Mouse (Mus musculus) G1E (cell line): ENCODE measurements around the gene Myo1c. TPM values are rescaled to one million over a fixed set of nuclear protein-coding genes. Genes with fewer than 3 reads are reported as not detected.

Experiments
- ATAC-seq: 2 replicates; pipeline ENCODE4 v1.8.0; 2016; ENCODE audit warnings: mild to moderate bottlenecking; ENCODE audit not compliant: insufficient number of reproducible peaks, poor library complexity, low FRiP score, severe bottlenecking; ENCODE audit errors: extremely low read depth
- DNase-seq: peaks from one replicate; pipeline ENCODE4 v3.0.0; 2012; ENCODE audit warnings: low spot score
- H3K27me3 ChIP-seq: 2 replicates; pipeline ENCODE4 v1.6.1; 2012; ENCODE audit warnings: mild to moderate bottlenecking, low read length, inconsistent platforms; ENCODE audit not compliant: insufficient read depth
- H3K36me3 ChIP-seq: replicated peaks from 2 replicates; pipeline ENCODE3; 2012; ENCODE audit warnings: mild to moderate bottlenecking, inconsistent platforms
- H3K4me1 ChIP-seq: 2 replicates; pipeline ENCODE4 v1.6.1; 2012; ENCODE audit warnings: low read depth, low read length, inconsistent platforms, mixed read lengths; ENCODE audit not compliant: insufficient read depth
- H3K4me3 ChIP-seq: 2 replicates; pipeline ENCODE4 v1.5.1; 2012; ENCODE audit warnings: low read depth, mild to moderate bottlenecking, inconsistent platforms, low read length, moderate library complexity, mixed read lengths
- H3K9me3 ChIP-seq: replicated peaks from 2 replicates; pipeline ENCODE4 v1.6.1; 2012; ENCODE audit warnings: inconsistent platforms
- CTCF ChIP-seq: IDR thresholded peaks from 2 replicates; pipeline ENCODE4 v1.5.1; 2012; ENCODE audit warnings: low read depth, low read length, inconsistent platforms, mixed read lengths
- GATA1 ChIP-seq: IDR thresholded peaks from 2 replicates; pipeline ENCODE4 v1.6.1; 2012; ENCODE audit warnings: borderline replicate concordance, low read length, inconsistent platforms, mixed read lengths
- GATA2 ChIP-seq: IDR thresholded peaks from 2 replicates; pipeline ENCODE4 v1.6.1; 2012; ENCODE audit warnings: low read depth, low read length, inconsistent platforms, borderline replicate concordance
- POLR2AphosphoS5 ChIP-seq: IDR thresholded peaks from 2 replicates; pipeline ENCODE4 v1.6.1; 2012; ENCODE audit warnings: low read depth, low read length, inconsistent platforms; ENCODE audit not compliant: insufficient replicate concordance
- TAL1 ChIP-seq: conservative IDR thresholded peaks from 2 replicates; pipeline ENCODE4 v1.6.1; 2012; ENCODE audit warnings: low read depth, low read length, inconsistent platforms, mixed read lengths
- polyA plus RNA-seq: library from polyadenylated mRNA; stranded (reverse); fragments of >175 nt; gene quantifications from 2 replicates; pipeline ENCODE4 v1.2.3, GENCODE M21; 2012
- total RNA-seq, 2 experiments: library from RNA; stranded (forward) in 1 of 2; stranded (reverse) in 1 of 2; fragments of 200-1000 nt in 1 of 2; fragments of >200 nt in 1 of 2; fragmentation: Nextera tagmentation in 1 of 2; gene quantifications; 2 replicates each; pipeline ENCODE4 v1.2.3; 2014 to 2017

Myo1c gene
- 29.3 and 35.0 TPM in 2 replicates for total RNA-seq (2014; fragmentation: Nextera tagmentation)
- 23.2 and 24.0 TPM in 2 replicates for total RNA-seq (2017)
- polyA plus RNA-seq: 25.6 and 38.6 TPM in 2 replicates

DNA sequence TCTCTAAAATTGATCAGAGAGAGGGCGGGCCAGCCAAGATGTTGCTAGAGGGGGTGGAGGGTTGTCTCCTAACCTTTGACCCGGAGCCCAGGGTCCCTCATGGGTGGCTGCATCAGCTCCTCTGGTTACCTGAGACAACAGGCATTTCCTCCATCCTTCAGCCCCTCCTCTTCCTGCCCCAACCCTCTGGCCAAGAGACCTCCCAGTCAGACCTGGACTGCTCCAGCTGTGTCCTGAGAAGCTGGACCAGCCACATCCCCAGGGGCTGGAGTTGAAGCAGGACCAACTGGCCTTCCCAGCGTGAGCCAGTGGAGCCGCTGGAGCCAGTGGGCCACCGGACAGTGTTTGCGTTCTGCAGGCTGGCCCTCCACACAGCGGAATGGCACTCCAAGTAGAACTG, at the start of gene Myo1c:
TSS of gene Myo1c (plus strand) at position 194 of the 400 bp plus-strand sequence.
- peaks cover 59% of the 10 kb centered on the region for H3K4me1 ChIP-seq

DNA sequence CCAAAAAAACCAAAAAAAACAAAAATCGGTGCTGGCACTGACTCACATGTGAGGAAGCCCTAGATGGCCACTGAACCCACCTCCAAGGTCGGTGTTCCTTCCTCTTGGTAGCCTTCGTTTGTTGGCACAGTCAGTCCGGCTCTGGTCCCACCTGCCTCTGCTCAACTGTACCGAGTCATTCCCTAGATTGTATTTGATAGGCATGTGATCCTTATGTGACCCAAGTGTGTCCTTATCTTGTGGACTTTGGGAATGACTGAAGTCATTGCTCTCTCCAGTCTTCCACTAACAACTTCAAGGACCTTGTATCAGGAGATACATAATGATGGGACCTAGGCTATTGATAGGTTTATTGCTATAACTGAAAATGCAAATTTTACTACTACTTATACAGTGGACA, 45.5 kb upstream of the Myo1c start:
- Histone ChIP-seq H3K4me3 (no peak overlapping the region), H3K4me1 (no peaks in the 10 kb centered on the region), H3K36me3 (peaks cover 94% of the 10 kb centered on the region), H3K27me3 (no peaks in the 10 kb centered on the region), H3K9me3 (no peaks in the 10 kb centered on the region)
- no peak for DNase-seq
- no peak for ATAC-seq
- no peak for TF ChIP-seq TAL1
- TF ChIP-seq POLR2AphosphoS5: no peak
- no peak for TF ChIP-seq GATA1
- no peak for TF ChIP-seq CTCF
- no peak for TF ChIP-seq GATA2

More for the DNA sequence above, at the start of gene Myo1c:
- TF ChIP-seq CTCF (no peak), GATA2 (no peak), GATA1 (no peak), POLR2AphosphoS5 (no peak), TAL1 (no peak)
- no peaks in the 10 kb centered on the region for H3K9me3 ChIP-seq
- H3K36me3 ChIP-seq: peaks cover 28% of the 10 kb centered on the region
- no peaks in the 10 kb centered on the region for H3K27me3 ChIP-seq
- peak within 1 kb of the TSS; percentile 75 for H3K4me3 ChIP-seq
- DNase-seq: no peak
- no peak for ATAC-seq

DNA sequence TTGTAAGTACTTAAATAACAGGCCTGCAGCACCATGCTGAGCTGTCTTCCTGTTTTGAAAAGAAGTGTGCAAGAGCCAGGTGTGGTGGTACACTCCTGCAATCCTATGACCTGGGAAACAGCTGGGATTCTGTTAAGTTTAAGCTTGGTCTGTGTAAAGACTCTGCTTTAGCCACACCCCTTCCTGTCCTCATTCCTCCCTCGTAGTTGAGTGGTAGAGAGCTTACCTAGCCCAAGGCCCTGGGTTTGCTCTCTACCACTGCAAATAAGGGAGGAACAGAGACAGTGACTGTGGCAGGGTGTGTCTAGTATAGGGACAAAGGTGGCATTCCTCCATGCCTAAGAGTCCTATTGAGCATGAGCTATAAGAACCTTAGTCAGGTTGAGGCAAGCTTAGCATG, 45.0 kb upstream of the Myo1c start:
- Histone ChIP-seq H3K27me3 (no peaks in the 10 kb centered on the region), H3K4me3 (no peak overlapping the region), H3K36me3 (peaks cover 94% of the 10 kb centered on the region), H3K4me1 (no peaks in the 10 kb centered on the region), H3K9me3 (no peaks in the 10 kb centered on the region)
- ATAC-seq: no peak
- no peak for DNase-seq
- no peak for TF ChIP-seq TAL1
- no peak for TF ChIP-seq GATA1
- TF ChIP-seq GATA2: no peak
- no peak for TF ChIP-seq POLR2AphosphoS5
- no peak for TF ChIP-seq CTCF

DNA sequence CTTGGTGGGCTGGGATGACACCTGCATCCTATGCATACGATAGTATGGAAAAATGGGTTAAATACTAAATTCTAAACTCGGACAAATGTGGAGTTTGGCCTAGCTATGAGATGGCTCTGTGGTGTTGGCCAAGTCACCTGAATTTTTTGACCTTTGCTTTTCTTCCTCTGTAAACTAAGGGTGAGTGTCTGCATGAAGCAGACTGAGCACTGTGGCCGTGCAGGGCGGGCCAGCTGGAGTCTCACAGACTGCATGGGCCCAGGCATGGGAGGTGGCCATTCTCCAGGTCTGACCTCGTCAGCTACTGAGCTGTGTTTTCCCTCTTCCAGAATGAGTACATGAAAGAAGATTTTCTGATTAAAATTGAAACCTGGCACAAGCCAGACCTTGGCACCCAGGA, 41.5 kb upstream of the Myo1c start:
- Histone ChIP-seq H3K4me3 (no peak overlapping the region), H3K4me1 (no peaks in the 10 kb centered on the region), H3K9me3 (no peaks in the 10 kb centered on the region), H3K27me3 (no peaks in the 10 kb centered on the region), H3K36me3 (peaks cover 92% of the 10 kb centered on the region)
- ATAC-seq (no peak), DNase-seq (no peak)
- no peak for TF ChIP-seq GATA1
- no peak for TF ChIP-seq POLR2AphosphoS5
- no peak for TF ChIP-seq CTCF
- TF ChIP-seq TAL1: no peak
- TF ChIP-seq GATA2: no peak

DNA sequence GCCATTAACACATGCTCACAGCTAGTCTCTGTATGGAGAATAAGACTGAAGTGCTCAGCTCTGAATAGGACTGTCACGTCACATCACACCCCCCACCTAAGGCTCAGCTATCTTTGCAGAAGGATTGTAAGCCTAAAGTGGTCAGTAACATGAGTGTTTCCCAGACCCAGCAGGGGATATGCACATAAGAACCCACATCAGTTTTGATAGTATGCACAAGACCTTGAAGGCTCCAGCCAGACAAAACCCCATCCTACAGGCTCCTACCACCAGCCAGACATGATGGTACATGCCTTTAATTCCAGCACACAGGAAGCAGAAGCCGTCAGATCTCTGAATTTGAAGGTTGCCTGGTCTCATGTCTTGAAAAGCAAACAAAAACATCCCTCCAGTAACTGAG, 40.3 kb upstream of the Myo1c start:
- Histone ChIP-seq H3K9me3 (no peaks in the 10 kb centered on the region), H3K27me3 (no peaks in the 10 kb centered on the region), H3K4me1 (no peaks in the 10 kb centered on the region), H3K4me3 (no peak overlapping the region), H3K36me3 (peaks cover 86% of the 10 kb centered on the region)
- TF ChIP-seq POLR2AphosphoS5 (no peak), CTCF (no peak), GATA2 (no peak), TAL1 (no peak), GATA1 (no peak)
- DNase-seq (no peak), ATAC-seq (no peak)

DNA sequence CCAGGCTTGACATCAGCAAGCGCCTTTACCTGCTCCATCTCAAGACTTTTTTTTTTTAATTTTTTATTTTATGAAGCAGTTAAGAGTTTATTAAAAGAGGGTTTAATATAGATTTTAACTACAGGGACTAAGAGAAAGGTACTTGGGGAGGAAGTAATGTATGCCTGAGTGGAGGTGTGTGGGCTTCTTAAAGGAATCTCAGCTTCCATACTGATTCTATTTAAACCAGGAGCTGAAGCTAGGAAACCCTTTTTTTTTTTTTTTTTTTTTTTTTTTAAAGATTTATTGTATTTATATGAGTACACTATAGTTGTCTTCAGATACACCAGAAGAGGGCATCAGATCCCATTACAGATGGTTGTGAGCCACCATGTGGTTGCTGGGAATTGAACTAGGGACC, 35.5 kb upstream of the Myo1c start:
- Histone ChIP-seq H3K9me3 (no peaks in the 10 kb centered on the region), H3K4me1 (no peaks in the 10 kb centered on the region), H3K36me3 (peaks cover 76% of the 10 kb centered on the region), H3K27me3 (no peaks in the 10 kb centered on the region), H3K4me3 (no peak overlapping the region)
- ATAC-seq (no peak), DNase-seq (no peak)
- TF ChIP-seq GATA2: no peak

DNA sequence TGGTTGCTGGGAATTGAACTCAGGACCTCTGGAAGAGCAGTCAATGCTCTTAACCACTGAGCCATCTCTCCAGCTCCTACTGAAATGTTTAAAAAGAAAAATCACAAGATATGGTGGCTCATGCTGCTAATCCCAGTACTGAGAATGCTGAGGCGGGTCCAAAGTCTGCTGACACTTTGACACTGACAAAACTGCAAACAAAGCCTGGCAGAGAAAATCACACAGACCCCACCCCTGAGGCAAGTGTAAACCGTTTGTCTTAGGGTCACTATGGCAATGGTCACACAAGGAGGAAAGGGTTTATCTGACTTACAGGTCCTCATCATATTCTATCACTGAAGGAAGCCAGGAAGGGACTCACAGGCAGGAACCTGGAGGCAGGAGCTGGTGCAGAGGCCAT, 34.7 kb upstream of the Myo1c start:
- TF ChIP-seq CTCF: no peak
- TF ChIP-seq GATA2: no peak
- no peak for TF ChIP-seq TAL1
- TF ChIP-seq GATA1: no peak
- no peak for TF ChIP-seq POLR2AphosphoS5
- DNase-seq (no peak), ATAC-seq (no peak)
- Histone ChIP-seq H3K36me3 (peaks cover 76% of the 10 kb centered on the region), H3K27me3 (no peaks in the 10 kb centered on the region), H3K9me3 (no peaks in the 10 kb centered on the region), H3K4me1 (no peaks in the 10 kb centered on the region), H3K4me3 (no peak overlapping the region)
